Mouse (Mus musculus) embryonic fibroblast, embryonic 13.5 days (primary cell): Measurements from ENCODE around the gene Ncaph2.

Experiments used
- CTCF ChIP-seq: IDR thresholded peaks from 2 replicates; pipeline ENCODE4 v1.5.1; 2011; ENCODE audit warnings: mild to moderate bottlenecking, control low read depth, low read length, moderate library complexity, borderline replicate concordance; ENCODE audit not compliant: insufficient read depth
- POLR2A ChIP-seq: IDR thresholded peaks from 2 replicates; pipeline ENCODE4 v1.6.1; 2011; ENCODE audit warnings: low read depth, mild to moderate bottlenecking, control low read depth, low read length, moderate library complexity

GRCm38 (mm10) chr15:89336422-89336821, 19.1 kb upstream of the Ncaph2 start:
- TF ChIP-seq CTCF (no peak), POLR2A (no peak)
